Mouse (Mus musculus) megakaryocyte, embryonic 14.5 days (primary cell): ENCODE data around the gene Nudt16l1. TPM values are rescaled to one million over a fixed set of nuclear protein-coding genes. Genes with fewer than 3 reads are reported as not detected.
A peak's percentile ranks its signal among the peaks of the same experiment; 100 is the strongest.

ENCODE experiments used
- H3K27me3 ChIP-seq: replicated peaks from 2 replicates; pipeline ENCODE3; 2012; ENCODE audit warnings: inconsistent platforms
- H3K36me3 ChIP-seq: replicated peaks from 2 replicates; pipeline ENCODE3; 2012; ENCODE audit warnings: low read length, inconsistent platforms, mixed read lengths
- H3K4me1 ChIP-seq: 2 replicates; pipeline ENCODE4 v1.6.1; 2012; ENCODE audit warnings: inconsistent platforms
- H3K4me3 ChIP-seq: replicated peaks from 2 replicates; pipeline ENCODE3; 2012; ENCODE audit warnings: moderate library complexity, mild to moderate bottlenecking, inconsistent platforms
- H3K9me3 ChIP-seq: 2 replicates; pipeline ENCODE4 v1.6.1; 2012; ENCODE audit warnings: inconsistent platforms
- FLI1 ChIP-seq: IDR thresholded peaks from 2 replicates; pipeline ENCODE4 v1.6.1; 2012; ENCODE audit warnings: low read length, inconsistent platforms, mixed read lengths
- GATA1 ChIP-seq: IDR thresholded peaks from 3 replicates; pipeline ENCODE4 v1.6.1; 2012; ENCODE audit warnings: mixed read lengths, low read length, inconsistent platforms, borderline replicate concordance
- polyA plus RNA-seq: library from polyadenylated mRNA; stranded (reverse); fragments of >175 nt; gene quantifications from 2 replicates; pipeline ENCODE4 v1.2.3, GENCODE M21; 2012; ENCODE audit warnings: low replicate concordance; ENCODE audit not compliant: insufficient read depth

Gene Nudt16l1
- 13.9 and 30.1 TPM in 2 replicates for polyA plus RNA-seq

GRCm38 (mm10) chr16:4938461-4938860 is at the start of gene Nudt16l1:
Nudt16l1 (plus strand) TSS chr16:4938761.
- Histone ChIP-seq H3K27me3 (no peaks in the 10 kb centered on the region), H3K4me3 (peak within 1 kb of the TSS; percentile 99), H3K4me1 (peaks cover 86% of the 10 kb centered on the region), H3K9me3 (no peaks in the 10 kb centered on the region), H3K36me3 (peaks cover 89% of the 10 kb centered on the region)
- no peak for TF ChIP-seq FLI1

- Histone ChIP-seq H3K4me1 (peaks cover 86% of the 10 kb centered on the region), H3K4me3 (no peak overlapping the region), H3K9me3 (no peaks in the 10 kb centered on the region), H3K27me3 (no peaks in the 10 kb centered on the region), H3K36me3 (peaks cover 34% of the 10 kb centered on the region)
- TF ChIP-seq GATA1 (no peak), FLI1 (no peak)
Measured at GRCm38 (mm10) chr16:4890201-4890709, 48.3 kb upstream of the Nudt16l1 start.

DNA sequence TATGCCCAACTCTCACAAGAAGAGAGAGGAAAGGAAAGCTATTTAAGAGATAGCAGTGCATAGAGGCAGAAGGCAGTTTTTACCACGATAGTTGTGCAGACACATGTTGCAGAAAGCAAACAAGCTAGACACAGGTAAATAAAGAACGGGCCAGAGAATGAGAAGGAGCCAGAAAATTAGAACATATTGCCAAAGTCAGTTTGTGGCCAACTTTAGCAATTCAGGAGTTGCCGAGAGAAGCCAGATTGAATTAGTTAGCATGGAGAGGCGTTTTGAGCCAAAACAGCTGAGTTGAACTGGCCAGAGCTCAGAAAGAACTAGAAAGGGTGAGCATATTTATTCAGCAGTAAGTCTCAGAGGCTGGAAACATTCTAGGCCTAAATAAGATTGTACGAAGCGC is 46.4 kb upstream of the Nudt16l1 start:
- TF ChIP-seq FLI1, result no peak
- TF ChIP-seq GATA1, result no peak
- Histone ChIP-seq H3K4me3 (no peak overlapping the region), H3K27me3 (no peaks in the 10 kb centered on the region), H3K9me3 (no peaks in the 10 kb centered on the region), H3K36me3 (peaks cover 34% of the 10 kb centered on the region), H3K4me1 (peaks cover 90% of the 10 kb centered on the region)

GRCm38 (mm10) chr16:4894201-4894908 is 44.2 kb upstream of the Nudt16l1 start:
- Histone ChIP-seq H3K36me3 (peaks cover 37% of the 10 kb centered on the region), H3K4me3 (peak overlapping the region; percentile 77), H3K4me1 (peaks cover 90% of the 10 kb centered on the region), H3K9me3 (no peaks in the 10 kb centered on the region), H3K27me3 (no peaks in the 10 kb centered on the region)
- no peak for TF ChIP-seq GATA1
- no peak for TF ChIP-seq FLI1

GRCm38 (mm10) chr16:4896249-4897027 is 42.1 kb upstream of the Nudt16l1 start:
- Histone ChIP-seq H3K36me3 (peaks cover 35% of the 10 kb centered on the region), H3K27me3 (no peaks in the 10 kb centered on the region), H3K9me3 (no peaks in the 10 kb centered on the region), H3K4me1 (peaks cover 72% of the 10 kb centered on the region), H3K4me3 (peak overlapping the region; percentile 78)
- TF ChIP-seq GATA1, result no peak
- no peak for TF ChIP-seq FLI1

DNA sequence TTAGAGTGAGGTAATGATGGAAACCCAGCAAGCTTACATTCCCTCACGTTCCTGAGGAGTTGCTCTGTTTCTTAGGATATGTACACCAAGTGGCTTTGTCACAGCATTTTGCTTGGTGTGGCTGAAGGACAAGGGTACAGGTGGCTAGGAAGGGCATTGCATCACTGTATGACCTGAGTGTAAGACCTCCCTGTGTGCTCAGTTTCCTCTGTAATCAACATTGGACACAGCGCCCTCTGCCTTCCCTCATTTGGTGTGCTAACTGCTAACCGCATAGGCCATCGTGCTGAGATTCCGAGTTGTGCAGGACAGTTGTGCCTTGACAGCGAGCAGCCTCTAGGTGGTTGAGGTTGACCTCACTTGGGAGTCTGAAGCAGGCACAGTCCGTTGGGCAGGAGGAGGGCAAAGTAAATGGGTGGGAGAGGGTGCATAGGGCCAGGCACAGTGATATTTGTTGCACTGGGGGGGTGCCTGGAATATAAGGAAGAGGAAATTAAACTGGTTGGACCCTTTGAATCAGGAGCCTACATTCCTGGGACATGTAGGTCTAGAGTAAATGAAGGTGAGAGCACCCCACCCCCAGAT is 41.3 kb upstream of the Nudt16l1 start:
- TF ChIP-seq GATA1 (no peak), FLI1 (no peak)
- peaks cover 67% of the 10 kb centered on the region for H3K4me1 ChIP-seq
- H3K36me3 ChIP-seq, result peaks cover 33% of the 10 kb centered on the region
- peak overlapping the region; percentile 78 for H3K4me3 ChIP-seq
- no peaks in the 10 kb centered on the region for H3K27me3 ChIP-seq
- H3K9me3 ChIP-seq, result no peaks in the 10 kb centered on the region

GRCm38 (mm10) chr16:4898881-4899280 is 39.7 kb upstream of the Nudt16l1 start:
- H3K9me3 ChIP-seq, result no peaks in the 10 kb centered on the region
- TF ChIP-seq GATA1 (no peak), FLI1 (no peak)
- H3K4me1 ChIP-seq, result peaks cover 70% of the 10 kb centered on the region
- no peaks in the 10 kb centered on the region for H3K27me3 ChIP-seq
- peaks cover 34% of the 10 kb centered on the region for H3K36me3 ChIP-seq
- no peak overlapping the region for H3K4me3 ChIP-seq

DNA sequence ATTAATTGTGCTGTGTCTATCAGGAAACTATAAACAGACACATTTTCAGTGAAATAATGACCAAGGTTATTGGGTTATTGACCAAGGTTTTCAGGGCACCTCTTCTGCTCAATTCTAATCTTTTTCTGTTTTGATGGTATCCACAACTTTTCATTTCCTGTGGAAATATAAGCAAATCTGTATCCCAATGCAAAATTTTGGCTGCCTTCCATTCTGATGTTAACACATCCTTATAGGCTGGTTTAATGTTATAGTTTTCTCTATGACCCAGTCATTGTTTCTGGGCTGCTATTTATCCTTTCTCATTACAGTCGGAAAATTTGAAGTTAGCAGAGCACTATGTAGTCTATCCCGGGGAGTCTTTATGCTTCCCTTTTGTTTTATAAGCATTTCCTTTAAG is 38.9 kb upstream of the Nudt16l1 start:
- Histone ChIP-seq H3K27me3 (no peaks in the 10 kb centered on the region), H3K9me3 (no peaks in the 10 kb centered on the region), H3K4me1 (peaks cover 70% of the 10 kb centered on the region), H3K4me3 (no peak overlapping the region), H3K36me3 (peaks cover 27% of the 10 kb centered on the region)
- TF ChIP-seq GATA1, result no peak
- no peak for TF ChIP-seq FLI1

- no peaks in the 10 kb centered on the region for H3K27me3 ChIP-seq
- peaks cover 68% of the 10 kb centered on the region for H3K4me1 ChIP-seq
- no peak overlapping the region for H3K4me3 ChIP-seq
- H3K9me3 ChIP-seq, result no peaks in the 10 kb centered on the region
- peaks cover 33% of the 10 kb centered on the region for H3K36me3 ChIP-seq
- no peak for TF ChIP-seq GATA1
- TF ChIP-seq FLI1, result no peak
Measured at GRCm38 (mm10) chr16:4901167-4901566, 37.4 kb upstream of the Nudt16l1 start.
